8 mouse cellular contexts compared by ENCODE assay signal in the genomic region with DNA sequence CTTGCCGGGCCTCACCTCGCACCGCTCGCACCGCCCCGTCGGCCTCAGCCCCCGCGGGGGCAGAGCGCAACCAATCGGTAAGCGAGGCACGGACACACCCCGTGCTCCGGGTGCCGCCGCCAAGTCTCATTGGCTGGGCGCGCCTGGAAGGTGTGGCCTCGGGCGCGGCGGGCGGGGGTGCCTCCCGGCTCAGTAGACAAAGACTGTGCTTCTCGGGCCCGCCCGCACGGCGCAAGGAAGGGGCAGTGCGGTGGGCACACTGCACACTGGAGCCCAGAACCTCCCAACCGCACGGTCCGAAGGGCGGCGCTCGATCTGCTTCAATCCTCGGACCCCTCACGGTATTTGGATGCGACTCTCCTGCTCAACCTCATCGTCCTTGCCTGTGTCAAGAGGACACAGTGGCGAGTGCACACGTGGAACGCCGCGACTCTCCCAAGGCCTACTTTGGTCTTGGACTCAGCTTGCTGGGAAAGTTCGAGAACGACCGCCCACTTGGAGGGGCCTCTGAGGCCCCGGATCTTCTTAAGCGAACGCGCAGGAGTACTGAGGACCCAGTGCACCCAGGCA. TPM values are rescaled to one million over a fixed set of nuclear protein-coding genes. Genes with fewer than 3 reads are reported as not detected.
A peak's percentile ranks its signal among the peaks of the same experiment; 100 is the strongest.
DNase-seq lines count a peak whose midpoint lies in the region; ATAC-seq lines count a peak whose summit lies in the region.

TSS of gene Slc25a29 (minus strand) at position 44 of the 570 bp plus-strand sequence.
TSS of gene Slc25a47 (plus strand) at position 207 of the 570 bp plus-strand sequence.

- intact Hi-C loops in gastrocnemius, postnatal 14 days (cut with DNase I; ENCODE audit: low total_unique reads): no loop called here
- intact Hi-C loops in left cerebral cortex, postnatal 10 days (cut with DNase I): loop anchor here (5.0 kb wide), 1 partner anchor 44 kb away; the partner anchor contains the start of gene Yy1

- DNase-seq in adipocyte (ENCODE audit: low spot score): peak; percentile 91
- peak; percentile 98 for DNase-seq in embryo, embryonic 10 days (ENCODE audit: low spot score)
- peak; percentile 98 for DNase-seq in gastrocnemius, postnatal 14 days
- peak; percentile 95 to 98 for DNase-seq in left cerebral cortex, postnatal 10 days (ENCODE audit: extremely low spot score in 1 of 2, low spot score in 2 of 2)
- DNase-seq in right cerebral cortex, postnatal 25 days: peak; percentile 98
- DNase-seq in urinary bladder, postnatal 4 days (ENCODE audit: low spot score in 2 of 2): peak; percentile 97

- peak; percentile 97 for ATAC-seq in inflammation-experienced regulatory T-cells, adult 6 months
- ATAC-seq in megakaryocyte-erythroid progenitor cell, adult 5-6 weeks (replicated peaks; ENCODE audit: low FRiP score, low TSS enrichment, poor library complexity, severe bottlenecking): peak; percentile 96

RNA-seq across cellular contexts. Expression of gene Slc25a29, which starts in this region (rescaled TPM):
- total RNA-seq in gastrocnemius, postnatal 14 days (2021): 1 to 10 TPM; 4.5 to 5.3 TPM
- 1 to 10 TPM; 1.4 to 4.3 (median 3.5) TPM for polyA plus RNA-seq in inflammation-experienced regulatory T-cells, adult 6 months (2017; shearing (Covaris generic))
- total RNA-seq in left cerebral cortex, postnatal 10 days (2021): 10 to 100 TPM; 13.2 to 14.4 TPM
- total RNA-seq in megakaryocyte-erythroid progenitor cell, adult 5-6 weeks (2014; fragmentation: Nextera tagmentation): 0.54 TPM in 1 of 2 replicates, not detected in the other
- not detected in 2 replicates for total RNA-seq in megakaryocyte-erythroid progenitor cell, adult 5-6 weeks (2017)

RNA-seq across cellular contexts. Expression of gene Slc25a47, which starts in this region (rescaled TPM):
- 1 to 10 TPM; 4.5 to 6.0 TPM for total RNA-seq in gastrocnemius, postnatal 14 days (2021)
- polyA plus RNA-seq in inflammation-experienced regulatory T-cells, adult 6 months (2017; shearing (Covaris generic)): 1 to 10 TPM in 1 of 3 experiments, under 1 TPM in 2; 0.83 to 1.0 (median 0.99) TPM
- total RNA-seq in left cerebral cortex, postnatal 10 days (2021): 1 to 10 TPM; 8.4 to 9.3 TPM
- 5.3 and 7.0 TPM in 2 replicates for total RNA-seq in megakaryocyte-erythroid progenitor cell, adult 5-6 weeks (2014; fragmentation: Nextera tagmentation)
- total RNA-seq in megakaryocyte-erythroid progenitor cell, adult 5-6 weeks (2017): 6.2 and 16.2 TPM in 2 replicates

Comparison
In these comparisons a context has a peak if more than half of its experiments do, and no peak if none do; other contexts are left out.
1. Peak in every context shown above with its lines: DNase-seq and ATAC-seq.